Mouse (Mus musculus) testis, adult 2 months (tissue): ENCODE results near the gene Trpm8.

Source experiments
- CTCF ChIP-seq: fragments of 200-500 bp; IDR thresholded peaks from 2 replicates; pipeline ENCODE4 v1.5.1; 2012; ENCODE audit warnings: low read depth, mild to moderate bottlenecking, inconsistent platforms, low read length, moderate library complexity; ENCODE audit not compliant: control insufficient read depth, insufficient read depth, insufficient replicate concordance
- POLR2A ChIP-seq: fragments of 200-500 bp; IDR thresholded peaks from 2 replicates; pipeline ENCODE4 v1.6.1; 2012; ENCODE audit warnings: low read depth, mild to moderate bottlenecking, inconsistent platforms, low read length, moderate library complexity; ENCODE audit not compliant: control insufficient read depth

GRCm38 (mm10) chr1:88300301-88301050 lies 23.0 kb downstream of the Trpm8 start:
- TF ChIP-seq POLR2A: no peak
- TF ChIP-seq CTCF: no peak
